In the genomic region with DNA sequence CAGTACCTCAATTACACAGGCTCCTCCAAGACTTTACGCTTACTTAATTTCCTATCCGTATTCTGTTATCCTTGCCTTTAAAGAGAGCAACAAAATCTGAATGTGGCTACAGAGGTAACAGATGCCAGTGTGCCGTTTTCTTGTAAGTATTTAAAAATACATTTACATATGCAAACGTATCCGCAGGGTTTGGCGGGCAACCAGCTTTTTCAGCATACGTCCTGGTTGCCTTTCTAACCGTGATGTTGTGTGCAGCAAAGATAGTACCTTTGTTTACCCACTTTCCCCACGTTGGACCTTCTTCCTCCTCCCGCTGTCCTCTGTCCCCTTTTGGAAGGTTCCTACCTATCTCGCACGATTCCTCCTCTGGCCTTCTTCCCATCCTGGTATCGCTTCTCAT, we compare ENCODE assay signal across 11 mouse cellular contexts. TPM values are rescaled to one million over a fixed set of nuclear protein-coding genes. Genes with fewer than 3 reads are reported as not detected.
DNase-seq lines count a peak whose midpoint lies in the region; ATAC-seq and TF ChIP-seq lines count a peak whose summit lies in the region.
"Had no signal": no experiment of that assay in that cellular context is flagged by ENCODE, and none has a peak within 500 bp of the region (broad histone marks: within the 10 kb centered on the region; RNA-seq: fewer than 3 reads in every experiment).

No protein-coding gene starts in this region.

- TF ChIP-seq POLR2A in heart, adult 2 months (IDR thresholded peaks at IDR 0.05; ENCODE audit: insufficient read depth, low read depth, low read length), result no peak

- no peak for TF ChIP-seq EP300 in heart, adult 2 months (IDR thresholded peaks at IDR 0.05; ENCODE audit: insufficient read depth, low read depth, low read length)

- no peak for DNase-seq in heart, adult 2 months
- peak; percentile 39 for DNase-seq in right cerebral cortex, adult 18-20 months
- DNase-seq in right cerebral cortex, postnatal 25 days, result no peak
- no peak for DNase-seq in midbrain, embryonic 10.5 days (ENCODE audit: low spot score)
- DNase-seq in gastrocnemius, postnatal 4 days (ENCODE audit: low spot score in 2 of 2), result no peak
- DNase-seq in embryo, embryonic 10 days (ENCODE audit: low spot score), result no peak
- DNase-seq: cerebellum, adult 9-10 months; thymus, postnatal 36 days had no signal

- H3K27ac ChIP-seq in heart, embryonic 11.5 days (ENCODE audit: low read depth, low read length), result no peak overlapping the region
- no peak overlapping the region for H3K27ac ChIP-seq in heart, adult 2 months
- no peak overlapping the region for H3K27ac ChIP-seq in midbrain, embryonic 10.5 days (replicated peaks)

- no peaks in the 10 kb centered on the region for H3K79me2 ChIP-seq in heart, adult 2 months (replicated peaks; ENCODE audit: control insufficient read depth, insufficient read depth, low read length)

- peak overlapping the region; percentile 46 for H3K4me2 ChIP-seq in heart, embryonic 11.5 days

- WGBS in heart, embryonic 11.5 days (ENCODE audit: insufficient replicate concordance), result 14% methylated on average over 13 of the region's 13 CpGs
- WGBS in heart, adult 2 months, result 46% methylated on average over 13 of the region's 13 CpGs
- 7% methylated on average over 13 of the region's 13 CpGs for WGBS in midbrain, embryonic 10.5 days

- no peak for ATAC-seq in heart, embryonic 11.5 days (replicated peaks; ENCODE audit: insufficient number of reproducible peaks, low FRiP score, low TSS enrichment)
- no peak for ATAC-seq in inflammation-experienced regulatory T-cells, adult 6 months

- H3K4me1 ChIP-seq in heart, embryonic 11.5 days (ENCODE audit: control insufficient read depth, insufficient read depth, low read length), result peaks cover 38% of the 10 kb centered on the region
- no peaks in the 10 kb centered on the region for H3K4me1 ChIP-seq in heart, adult 2 months (ENCODE audit: control insufficient read depth, insufficient read depth, low read length)
- H3K4me1 ChIP-seq in midbrain, embryonic 10.5 days, result peaks cover 53% of the 10 kb centered on the region

- no peaks in the 10 kb centered on the region for H3K9me3 ChIP-seq in heart, embryonic 11.5 days (replicated peaks; ENCODE audit: control insufficient read depth, low read length)
- H3K9me3 ChIP-seq in midbrain, embryonic 10.5 days (replicated peaks), result no peaks in the 10 kb centered on the region

- H3K4me3 ChIP-seq in heart, embryonic 11.5 days (ENCODE audit: low read depth, low read length), result no peak overlapping the region
- no peak overlapping the region for H3K4me3 ChIP-seq in heart, adult 2 months
- peak overlapping the region; percentile 35 for H3K4me3 ChIP-seq in midbrain, embryonic 10.5 days

- peaks cover 56% of the 10 kb centered on the region for H3K27me3 ChIP-seq in heart, embryonic 11.5 days (ENCODE audit: control insufficient read depth, insufficient read depth, low read length)
- H3K27me3 ChIP-seq in heart, adult 2 months (ENCODE audit: control insufficient read depth, insufficient read depth, low read length), result peaks cover 5% of the 10 kb centered on the region
- H3K27me3 ChIP-seq in midbrain, embryonic 10.5 days (ENCODE audit: low read depth, poor library complexity, severe bottlenecking), result peaks cover 94% of the 10 kb centered on the region

- no peak for TF ChIP-seq CTCF in heart, adult 2 months (IDR thresholded peaks at IDR 0.05)

- peak overlapping the region; percentile 29; the same call in 1 of the 2 replicates for H3K9ac ChIP-seq in heart, embryonic 11.5 days (ENCODE audit: low read depth, low read length)
- no peak overlapping the region for H3K9ac ChIP-seq in heart, adult 2 months (ENCODE audit: low read depth, low read length)

- H3K36me3 ChIP-seq in heart, embryonic 11.5 days (ENCODE audit: control insufficient read depth, insufficient read depth, low read length), result no peaks in the 10 kb centered on the region
- H3K36me3 ChIP-seq in heart, adult 2 months (ENCODE audit: control insufficient read depth, insufficient read depth, low read length), result no peaks in the 10 kb centered on the region
- no peaks in the 10 kb centered on the region for H3K36me3 ChIP-seq in midbrain, embryonic 10.5 days

- intact Hi-C loops in heart, adult 2 months (cut with DNase I), result no loop called here

RNA-seq across cellular contexts. Expression of a gene that starts 2.4 kb away (rescaled TPM):
- 16.3 and 17.1 TPM in 2 replicates for polyA plus RNA-seq in heart, embryonic 11.5 days (2014; fragmentation: Nextera tagmentation; extraction: Ambion mirVana)
- total RNA-seq in heart, adult 2 months (2021), result 1 to 10 TPM; 1.6 TPM
- 2.1 TPM in 2 replicates for polyA plus RNA-seq in heart, adult 2 months (2012; rRNA removed)
- polyA plus RNA-seq in midbrain, embryonic 10.5 days (2016; fragmentation: Nextera tagmentation; extraction: Ambion mirVana), result 2.5 and 9.3 TPM in 2 replicates
- total RNA-seq in gastrocnemius, postnatal 4 days (2021), result under 1 TPM in 1 of 2 experiments, not detected in 1; 0.26 TPM
- not detected for polyA plus RNA-seq in inflammation-experienced regulatory T-cells, adult 6 months (2017; shearing (Covaris generic))
- total RNA-seq: gastrocnemius, adult 8-10 months had no signal

RNA-seq across cellular contexts. Expression of a gene that starts 19.6 kb away (rescaled TPM):
- polyA plus RNA-seq in heart, embryonic 11.5 days (2014; fragmentation: Nextera tagmentation; extraction: Ambion mirVana), result 1,178 and 1,213 TPM in 2 replicates
- 1,000 to 10,000 TPM; 2,350 to 2,717 TPM for total RNA-seq in heart, adult 2 months (2021)
- polyA plus RNA-seq in heart, adult 2 months (2012; rRNA removed), result 1,522 and 1,780 TPM in 2 replicates
- polyA plus RNA-seq in midbrain, embryonic 10.5 days (2016; fragmentation: Nextera tagmentation; extraction: Ambion mirVana), result 705 and 737 TPM in 2 replicates
- 100 to 1,000 TPM; 639 to 672 TPM for total RNA-seq in gastrocnemius, postnatal 4 days (2021)
- polyA plus RNA-seq in inflammation-experienced regulatory T-cells, adult 6 months (2017; shearing (Covaris generic)), result 100 to 1,000 TPM; 223 to 469 (median 223) TPM

RNA-seq across cellular contexts. Expression of a gene that starts 33.6 kb away (rescaled TPM):
- polyA plus RNA-seq in heart, embryonic 11.5 days (2014; fragmentation: Nextera tagmentation; extraction: Ambion mirVana), result 5.8 and 7.9 TPM in 2 replicates
- 1 to 10 TPM; 3.9 to 4.9 TPM for total RNA-seq in heart, adult 2 months (2021)
- 15.9 and 21.4 TPM in 2 replicates for polyA plus RNA-seq in heart, adult 2 months (2012; rRNA removed)
- 17.3 and 26.3 TPM in 2 replicates for polyA plus RNA-seq in midbrain, embryonic 10.5 days (2016; fragmentation: Nextera tagmentation; extraction: Ambion mirVana)
- 10 to 100 TPM; 13.3 to 14.5 TPM for total RNA-seq in gastrocnemius, postnatal 4 days (2021)
- not detected for polyA plus RNA-seq in inflammation-experienced regulatory T-cells, adult 6 months (2017; shearing (Covaris generic))

RNA-seq across cellular contexts. Expression of a gene that starts 35.9 kb away (rescaled TPM):
- polyA plus RNA-seq in heart, embryonic 11.5 days (2014; fragmentation: Nextera tagmentation; extraction: Ambion mirVana), result 12.1 and 12.6 TPM in 2 replicates
- total RNA-seq in heart, adult 2 months (2021), result 1 to 10 TPM; 8.1 to 8.3 TPM
- 3.1 and 4.7 TPM in 2 replicates for polyA plus RNA-seq in heart, adult 2 months (2012; rRNA removed)
- polyA plus RNA-seq in midbrain, embryonic 10.5 days (2016; fragmentation: Nextera tagmentation; extraction: Ambion mirVana), result 16.8 and 19.4 TPM in 2 replicates
- 10 to 100 TPM; 12.3 to 14.0 TPM for total RNA-seq in gastrocnemius, postnatal 4 days (2021)
- 10 to 100 TPM; 19.6 to 40.2 (median 32.7) TPM for polyA plus RNA-seq in inflammation-experienced regulatory T-cells, adult 6 months (2017; shearing (Covaris generic))

RNA-seq across cellular contexts. Expression of a gene that starts 51.1 kb away (rescaled TPM):
- polyA plus RNA-seq in heart, embryonic 11.5 days (2014; fragmentation: Nextera tagmentation; extraction: Ambion mirVana), result 67.5 and 76.1 TPM in 2 replicates
- total RNA-seq in heart, adult 2 months (2021), result 100 to 1,000 TPM; 119 to 132 TPM
- 146 and 266 TPM in 2 replicates for polyA plus RNA-seq in heart, adult 2 months (2012; rRNA removed)
- 64.7 and 74.4 TPM in 2 replicates for polyA plus RNA-seq in midbrain, embryonic 10.5 days (2016; fragmentation: Nextera tagmentation; extraction: Ambion mirVana)
- total RNA-seq in gastrocnemius, postnatal 4 days (2021), result 100 to 1,000 TPM; 112 to 115 TPM
- 10 to 100 TPM; 14.3 to 16.0 (median 14.7) TPM for polyA plus RNA-seq in inflammation-experienced regulatory T-cells, adult 6 months (2017; shearing (Covaris generic))
